Mouse (Mus musculus): ENCODE results near the gene Gm20481. TPM values are rescaled to one million over a fixed set of nuclear protein-coding genes. Genes with fewer than 3 reads are reported as not detected.

Gene Gm20481
- polyA plus RNA-seq, 1 experiment from 2014 or later, result not detected

GRCm38 (mm10) chr17:35016376-35016775, 46.7 kb downstream of the Gm20481 start, which contains the start of gene Vwa7:
TSS of gene Vwa7 (plus strand) at chr17:35016579.
- H3K4me1 ChIP-seq (replicated peaks; ENCODE audit: control insufficient read depth, insufficient read depth), result no peaks in the 10 kb centered on the region
- WGBS, result 24% methylated on average over 11 of the region's 12 CpGs
- DNase-seq (ENCODE audit: low spot score) (peak; percentile 71), ATAC-seq (ENCODE audit: low FRiP score, low TSS enrichment) (peak; percentile 51)
- H3K4me2 ChIP-seq (replicated peaks; ENCODE audit: low read depth), result no peak within 1 kb of the TSS
- no peak within 1 kb of the TSS for H3K4me3 ChIP-seq (ENCODE audit: low read depth, low read length)
- H3K27ac ChIP-seq (replicated peaks), result peak within 1 kb of the TSS; percentile 76
- no peaks in the 10 kb centered on the region for H3K9me3 ChIP-seq (ENCODE audit: control insufficient read depth, low read length)
- H3K9ac ChIP-seq (ENCODE audit: low read length), result peak within 1 kb of the TSS; percentile 4; the same call in 1 of the 2 replicates
- no peak for TF ChIP-seq CTCF (IDR thresholded peaks at IDR 0.05; ENCODE audit: low read depth)
- no peak for TF ChIP-seq EP300 (optimal IDR thresholded peaks at IDR 0.05)
- no peaks in the 10 kb centered on the region for H3K27me3 ChIP-seq (ENCODE audit: control insufficient read depth, insufficient read depth, low read length)
- H3K36me3 ChIP-seq (ENCODE audit: control insufficient read depth, insufficient read depth, low read length), result peaks cover 34% of the 10 kb centered on the region

GRCm38 (mm10) chr17:35016791-35017705, 47.3 kb downstream of the Gm20481 start:
- DNase-seq (ENCODE audit: low spot score) (peak; percentile 53), ATAC-seq (ENCODE audit: low FRiP score, low TSS enrichment) (peak; percentile 13; the same call in 1 of the 2 replicates)
- H3K27me3 ChIP-seq (ENCODE audit: control insufficient read depth, insufficient read depth, low read length), result no peaks in the 10 kb centered on the region
- peaks cover 28% of the 10 kb centered on the region for H3K36me3 ChIP-seq (ENCODE audit: control insufficient read depth, insufficient read depth, low read length)
- H3K9ac ChIP-seq (ENCODE audit: low read length), result peak overlapping the region; percentile 4; the same call in 1 of the 2 replicates
- H3K4me3 ChIP-seq (ENCODE audit: low read depth, low read length), result no peak overlapping the region
- peak overlapping the region; percentile 76 for H3K27ac ChIP-seq (replicated peaks)
- no peak overlapping the region for H3K4me2 ChIP-seq (replicated peaks; ENCODE audit: low read depth)
- H3K9me3 ChIP-seq (ENCODE audit: control insufficient read depth, low read length), result no peaks in the 10 kb centered on the region
- no peaks in the 10 kb centered on the region for H3K4me1 ChIP-seq (replicated peaks; ENCODE audit: control insufficient read depth, insufficient read depth)
- TF ChIP-seq EP300 (optimal IDR thresholded peaks at IDR 0.05) (no peak), CTCF (IDR thresholded peaks at IDR 0.05; ENCODE audit: low read depth) (no peak)
- WGBS, result 71% methylated on average over 10 of the region's 10 CpGs

GRCm38 (mm10) chr17:35017706-35018030, 48.0 kb downstream of the Gm20481 start:
- Histone ChIP-seq H3K9ac (ENCODE audit: low read length) (no peak overlapping the region), H3K36me3 (ENCODE audit: control insufficient read depth, insufficient read depth, low read length) (peaks cover 24% of the 10 kb centered on the region), H3K4me1 (replicated peaks; ENCODE audit: control insufficient read depth, insufficient read depth) (no peaks in the 10 kb centered on the region), H3K27ac (replicated peaks) (no peak overlapping the region), H3K4me3 (ENCODE audit: low read depth, low read length) (no peak overlapping the region), H3K9me3 (ENCODE audit: control insufficient read depth, low read length) (no peaks in the 10 kb centered on the region), H3K27me3 (ENCODE audit: control insufficient read depth, insufficient read depth, low read length) (no peaks in the 10 kb centered on the region), H3K4me2 (replicated peaks; ENCODE audit: low read depth) (no peak overlapping the region)
- DNase-seq (ENCODE audit: low spot score), result no peak
- WGBS, result 65% methylated on average over 14 of the region's 14 CpGs
- no peak for ATAC-seq (ENCODE audit: low FRiP score, low TSS enrichment)
- TF ChIP-seq CTCF (IDR thresholded peaks at IDR 0.05; ENCODE audit: low read depth) (no peak), EP300 (optimal IDR thresholded peaks at IDR 0.05) (no peak)

- peaks cover 20% of the 10 kb centered on the region for H3K36me3 ChIP-seq (ENCODE audit: control insufficient read depth, insufficient read depth, low read length)
- TF ChIP-seq CTCF (IDR thresholded peaks at IDR 0.05; ENCODE audit: low read depth) (no peak), EP300 (optimal IDR thresholded peaks at IDR 0.05) (no peak)
- peak; percentile 48 for DNase-seq (ENCODE audit: low spot score)
- no peak overlapping the region for H3K4me3 ChIP-seq (ENCODE audit: low read depth, low read length)
- no peaks in the 10 kb centered on the region for H3K4me1 ChIP-seq (replicated peaks; ENCODE audit: control insufficient read depth, insufficient read depth)
- ATAC-seq (ENCODE audit: low FRiP score, low TSS enrichment), result no peak
- H3K27me3 ChIP-seq (ENCODE audit: control insufficient read depth, insufficient read depth, low read length), result no peaks in the 10 kb centered on the region
- no peak overlapping the region for H3K4me2 ChIP-seq (replicated peaks; ENCODE audit: low read depth)
- no peak overlapping the region for H3K27ac ChIP-seq (replicated peaks)
- no peak overlapping the region for H3K9ac ChIP-seq (ENCODE audit: low read length)
- 62% methylated on average over 3 of the region's 3 CpGs for WGBS
- H3K9me3 ChIP-seq (ENCODE audit: control insufficient read depth, low read length), result no peaks in the 10 kb centered on the region
Measured at GRCm38 (mm10) chr17:35018171-35018570, 48.5 kb downstream of the Gm20481 start.

GRCm38 (mm10) chr17:35019894-35020293, 50.2 kb downstream of the Gm20481 start:
- no peak overlapping the region for H3K4me3 ChIP-seq (ENCODE audit: low read depth, low read length)
- no peaks in the 10 kb centered on the region for H3K4me1 ChIP-seq (replicated peaks; ENCODE audit: control insufficient read depth, insufficient read depth)
- 87% methylated on average over 11 of the region's 11 CpGs for WGBS
- TF ChIP-seq CTCF (IDR thresholded peaks at IDR 0.05; ENCODE audit: low read depth) (no peak), EP300 (optimal IDR thresholded peaks at IDR 0.05) (no peak)
- no peak overlapping the region for H3K4me2 ChIP-seq (replicated peaks; ENCODE audit: low read depth)
- DNase-seq (ENCODE audit: low spot score), result no peak
- ATAC-seq (ENCODE audit: low FRiP score, low TSS enrichment), result no peak
- no peaks in the 10 kb centered on the region for H3K9me3 ChIP-seq (ENCODE audit: control insufficient read depth, low read length)
- H3K27me3 ChIP-seq (ENCODE audit: control insufficient read depth, insufficient read depth, low read length), result no peaks in the 10 kb centered on the region
- H3K27ac ChIP-seq (replicated peaks), result no peak overlapping the region
- H3K9ac ChIP-seq (ENCODE audit: low read length), result no peak overlapping the region
- peaks cover 6% of the 10 kb centered on the region; the same call in 1 of the 2 replicates for H3K36me3 ChIP-seq (ENCODE audit: control insufficient read depth, insufficient read depth, low read length)

- Histone ChIP-seq H3K36me3 (ENCODE audit: control insufficient read depth, insufficient read depth, low read length) (peaks cover under 1% of the 10 kb centered on the region; the same call in 1 of the 2 replicates), H3K4me2 (replicated peaks; ENCODE audit: low read depth) (no peak overlapping the region), H3K9ac (ENCODE audit: low read length) (no peak overlapping the region), H3K4me1 (replicated peaks; ENCODE audit: control insufficient read depth, insufficient read depth) (no peaks in the 10 kb centered on the region), H3K27me3 (ENCODE audit: control insufficient read depth, insufficient read depth, low read length) (no peaks in the 10 kb centered on the region), H3K27ac (replicated peaks) (no peak overlapping the region), H3K4me3 (ENCODE audit: low read depth, low read length) (no peak overlapping the region), H3K9me3 (ENCODE audit: control insufficient read depth, low read length) (no peaks in the 10 kb centered on the region)
- TF ChIP-seq EP300 (optimal IDR thresholded peaks at IDR 0.05), result no peak
- TF ChIP-seq CTCF (IDR thresholded peaks at IDR 0.05; ENCODE audit: low read depth), result no peak
- ATAC-seq (ENCODE audit: low FRiP score, low TSS enrichment), result no peak
- WGBS, result 82% methylated on average over 8 of the region's 8 CpGs
- DNase-seq (ENCODE audit: low spot score), result no peak
Measured at GRCm38 (mm10) chr17:35020551-35020950, 50.8 kb downstream of the Gm20481 start.
